Mouse (Mus musculus): ENCODE results near the gene Rsph1.

DNA sequence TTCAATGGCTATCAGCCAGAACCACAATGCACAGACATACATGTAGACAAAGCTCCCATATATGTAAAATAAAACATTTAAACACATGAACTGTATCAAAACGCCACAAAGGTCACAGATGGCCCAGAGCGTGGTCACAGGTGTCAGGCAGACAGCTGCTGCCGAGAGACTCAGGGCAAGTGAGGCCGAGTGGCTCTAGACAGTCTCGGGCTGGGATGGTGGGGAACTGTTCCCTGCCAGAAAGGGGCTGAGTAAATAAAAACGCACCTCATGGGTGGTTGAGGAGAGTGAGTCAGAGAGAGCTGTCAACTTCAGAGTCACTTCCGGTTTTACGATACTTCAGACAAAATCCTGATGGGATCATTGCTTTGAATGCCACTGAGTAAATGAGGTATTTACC lies 52.6 kb downstream of the Rsph1 start:
- no peak for TF ChIP-seq CTCF (IDR thresholded peaks at IDR 0.05; ENCODE audit: extremely low read depth, insufficient read depth, low read length)
- TF ChIP-seq POLR2A (IDR thresholded peaks at IDR 0.05; ENCODE audit: extremely low read depth, insufficient read depth, low read length): no peak

Data from cortical plate, adult 2 months (tissue).